Mouse (Mus musculus): ENCODE results near the gene Dbf4. TPM values are rescaled to one million over a fixed set of nuclear protein-coding genes. Genes with fewer than 3 reads are reported as not detected.

Gene Dbf4
- polyA plus RNA-seq (2016; fragmentation: Nextera tagmentation; extraction: Ambion mirVana), result 67.6 and 69.1 TPM in 2 replicates

- Histone ChIP-seq H3K27me3 (no peaks in the 10 kb centered on the region), H3K9me3 (no peaks in the 10 kb centered on the region), H3K4me2 (peak within 1 kb of the TSS; percentile 63), H3K9ac (peak within 1 kb of the TSS; percentile 88), H3K27ac (peak within 1 kb of the TSS; percentile 91), H3K4me1 (peaks cover 16% of the 10 kb centered on the region; the same call in 1 of the 2 replicates), H3K4me3 (replicated peaks) (peak within 1 kb of the TSS; percentile 81), H3K36me3 (replicated peaks) (peaks cover 23% of the 10 kb centered on the region)
- peak; percentile 97 for ATAC-seq (ENCODE audit: low FRiP score)
- under 1% methylated on average over 77 of the region's 93 CpGs for WGBS
Observed at GRCm38 (mm10) chr5:8422157-8422931, at the start of gene Dbf4, which contains the start of gene Slc25a40. Gene Dbf4, minus strand, starts transcription at chr5:8422716. Gene Slc25a40, plus strand, starts transcription at chr5:8422850.

- H3K27ac ChIP-seq, result no peak overlapping the region
- H3K4me2 ChIP-seq, result no peak overlapping the region
- no peak for ATAC-seq (ENCODE audit: low FRiP score)
- WGBS, result 91% methylated on average over 5 of the region's 5 CpGs
- peaks cover 10% of the 10 kb centered on the region for H3K36me3 ChIP-seq (replicated peaks)
- no peaks in the 10 kb centered on the region for H3K9me3 ChIP-seq
- H3K27me3 ChIP-seq, result no peaks in the 10 kb centered on the region
- no peaks in the 10 kb centered on the region for H3K4me1 ChIP-seq
- no peak overlapping the region for H3K4me3 ChIP-seq (replicated peaks)
- H3K9ac ChIP-seq, result no peak overlapping the region
Observed at GRCm38 (mm10) chr5:8456561-8456960, 34.0 kb upstream of the Dbf4 start.

- no peak for ATAC-seq (ENCODE audit: low FRiP score)
- no peak overlapping the region for H3K4me2 ChIP-seq
- no peaks in the 10 kb centered on the region for H3K27me3 ChIP-seq
- H3K9ac ChIP-seq, result no peak overlapping the region
- H3K9me3 ChIP-seq, result no peaks in the 10 kb centered on the region
- peaks cover 10% of the 10 kb centered on the region for H3K36me3 ChIP-seq (replicated peaks)
- H3K4me1 ChIP-seq, result no peaks in the 10 kb centered on the region
- H3K4me3 ChIP-seq (replicated peaks), result no peak overlapping the region
- no peak overlapping the region for H3K27ac ChIP-seq
Observed at GRCm38 (mm10) chr5:8455565-8455964, 33.0 kb upstream of the Dbf4 start.

GRCm38 (mm10) chr5:8439095-8439494, 16.6 kb upstream of the Dbf4 start:
- 77% methylated on average over 2 of the region's 2 CpGs for WGBS
- no peaks in the 10 kb centered on the region for H3K4me1 ChIP-seq
- no peak overlapping the region for H3K9ac ChIP-seq
- no peaks in the 10 kb centered on the region for H3K27me3 ChIP-seq
- H3K36me3 ChIP-seq (replicated peaks), result peaks cover 7% of the 10 kb centered on the region
- no peak overlapping the region for H3K4me2 ChIP-seq
- ATAC-seq (ENCODE audit: low FRiP score), result no peak
- H3K9me3 ChIP-seq, result no peaks in the 10 kb centered on the region
- no peak overlapping the region for H3K4me3 ChIP-seq (replicated peaks)
- H3K27ac ChIP-seq, result no peak overlapping the region

- WGBS, result 95% methylated on average over 5 of the region's 5 CpGs
- Histone ChIP-seq H3K27me3 (no peaks in the 10 kb centered on the region), H3K4me1 (no peaks in the 10 kb centered on the region), H3K9me3 (no peaks in the 10 kb centered on the region), H3K4me3 (replicated peaks) (no peak overlapping the region), H3K4me2 (no peak overlapping the region), H3K27ac (no peak overlapping the region), H3K36me3 (replicated peaks) (peaks cover 7% of the 10 kb centered on the region), H3K9ac (no peak overlapping the region)
- ATAC-seq (ENCODE audit: low FRiP score), result no peak
Observed at GRCm38 (mm10) chr5:8437481-8438156, 15.1 kb upstream of the Dbf4 start.

- no peak overlapping the region for H3K4me3 ChIP-seq (replicated peaks)
- ATAC-seq (ENCODE audit: low FRiP score), result no peak
- no peak overlapping the region for H3K27ac ChIP-seq
- H3K27me3 ChIP-seq, result no peaks in the 10 kb centered on the region
- no peak overlapping the region for H3K4me2 ChIP-seq
- peaks cover 11% of the 10 kb centered on the region; the same call in 1 of the 2 replicates for H3K4me1 ChIP-seq
- H3K36me3 ChIP-seq (replicated peaks), result no peaks in the 10 kb centered on the region
- no peak overlapping the region for H3K9ac ChIP-seq
- H3K9me3 ChIP-seq, result no peaks in the 10 kb centered on the region
- WGBS, result 78% methylated on average over 5 of the region's 5 CpGs
Observed at GRCm38 (mm10) chr5:8425899-8426298, 3.4 kb upstream of the Dbf4 start.

- WGBS, result 18% methylated on average over 7 of the region's 7 CpGs
- peaks cover 13% of the 10 kb centered on the region; the same call in 1 of the 2 replicates for H3K4me1 ChIP-seq
- H3K4me2 ChIP-seq, result peak overlapping the region; percentile 63
- H3K9ac ChIP-seq, result no peak overlapping the region
- H3K9me3 ChIP-seq, result no peaks in the 10 kb centered on the region
- H3K4me3 ChIP-seq (replicated peaks), result peak overlapping the region; percentile 81
- no peaks in the 10 kb centered on the region for H3K27me3 ChIP-seq
- ATAC-seq (ENCODE audit: low FRiP score), result no peak
- H3K36me3 ChIP-seq (replicated peaks), result peaks cover 9% of the 10 kb centered on the region
- no peak overlapping the region for H3K27ac ChIP-seq
Observed at GRCm38 (mm10) chr5:8424116-8424515, 1.6 kb upstream of the Dbf4 start.

GRCm38 (mm10) chr5:8422932-8423928, 714 bp upstream of the Dbf4 start:
- Histone ChIP-seq H3K4me2 (peak overlapping the region; percentile 63), H3K27me3 (no peaks in the 10 kb centered on the region), H3K27ac (peak overlapping the region; percentile 91), H3K4me1 (peaks cover 13% of the 10 kb centered on the region; the same call in 1 of the 2 replicates), H3K9me3 (no peaks in the 10 kb centered on the region), H3K4me3 (replicated peaks) (peak overlapping the region; percentile 81), H3K36me3 (replicated peaks) (peaks cover 15% of the 10 kb centered on the region), H3K9ac (peak overlapping the region; percentile 88)
- peak; percentile 13; the same call in 1 of the 2 replicates for ATAC-seq (ENCODE audit: low FRiP score)
- WGBS, result 1% methylated on average over 40 of the region's 40 CpGs

GRCm38 (mm10) chr5:8421424-8421823, 1.1 kb downstream of the Dbf4 start:
- ATAC-seq (ENCODE audit: low FRiP score), result no peak
- Histone ChIP-seq H3K4me3 (replicated peaks) (peak overlapping the region; percentile 81), H3K4me1 (peaks cover 16% of the 10 kb centered on the region; the same call in 1 of the 2 replicates), H3K27ac (no peak overlapping the region), H3K9me3 (no peaks in the 10 kb centered on the region), H3K27me3 (no peaks in the 10 kb centered on the region), H3K9ac (peak overlapping the region; percentile 88), H3K36me3 (replicated peaks) (peaks cover 31% of the 10 kb centered on the region), H3K4me2 (peak overlapping the region; percentile 63)
- 12% methylated on average over 3 of the region's 3 CpGs for WGBS

- H3K27ac ChIP-seq, result no peak overlapping the region
- H3K4me2 ChIP-seq, result no peak overlapping the region
- peaks cover 45% of the 10 kb centered on the region for H3K36me3 ChIP-seq (replicated peaks)
- no peaks in the 10 kb centered on the region for H3K9me3 ChIP-seq
- H3K4me3 ChIP-seq (replicated peaks), result no peak overlapping the region
- H3K9ac ChIP-seq, result no peak overlapping the region
- 35% methylated on average over 1 of the region's 1 CpGs for WGBS
- H3K4me1 ChIP-seq, result peaks cover 10% of the 10 kb centered on the region; the same call in 1 of the 2 replicates
- no peaks in the 10 kb centered on the region for H3K27me3 ChIP-seq
- no peak for ATAC-seq (ENCODE audit: low FRiP score)
Observed at GRCm38 (mm10) chr5:8417443-8417842, 5.1 kb downstream of the Dbf4 start.

GRCm38 (mm10) chr5:8416683-8417413, 5.7 kb downstream of the Dbf4 start:
- no peak overlapping the region for H3K4me2 ChIP-seq
- no peaks in the 10 kb centered on the region for H3K27me3 ChIP-seq
- H3K36me3 ChIP-seq (replicated peaks), result peaks cover 47% of the 10 kb centered on the region
- ATAC-seq (ENCODE audit: low FRiP score), result no peak
- peaks cover 10% of the 10 kb centered on the region; the same call in 1 of the 2 replicates for H3K4me1 ChIP-seq
- no peak overlapping the region for H3K9ac ChIP-seq
- no peaks in the 10 kb centered on the region for H3K9me3 ChIP-seq
- H3K27ac ChIP-seq, result no peak overlapping the region
- no peak overlapping the region for H3K4me3 ChIP-seq (replicated peaks)
- 89% methylated on average over 3 of the region's 3 CpGs for WGBS

Measured in forebrain, embryonic 12.5 days (tissue).